Mouse (Mus musculus) G1E (cell line): ENCODE results near the gene Gm42906. TPM values are rescaled to one million over a fixed set of nuclear protein-coding genes. Genes with fewer than 3 reads are reported as not detected.

Source experiments
- ATAC-seq: 2 replicates; pipeline ENCODE4 v1.8.0; 2016; ENCODE audit warnings: mild to moderate bottlenecking; ENCODE audit not compliant: insufficient number of reproducible peaks, poor library complexity, low FRiP score, severe bottlenecking; ENCODE audit errors: extremely low read depth
- DNase-seq: peaks from one replicate; pipeline ENCODE4 v3.0.0; 2012; ENCODE audit warnings: low spot score
- H3K27me3 ChIP-seq: 2 replicates; pipeline ENCODE4 v1.6.1; 2012; ENCODE audit warnings: mild to moderate bottlenecking, low read length, inconsistent platforms; ENCODE audit not compliant: insufficient read depth
- H3K36me3 ChIP-seq: replicated peaks from 2 replicates; pipeline ENCODE3; 2012; ENCODE audit warnings: mild to moderate bottlenecking, inconsistent platforms
- H3K4me1 ChIP-seq: 2 replicates; pipeline ENCODE4 v1.6.1; 2012; ENCODE audit warnings: low read depth, low read length, inconsistent platforms, mixed read lengths; ENCODE audit not compliant: insufficient read depth
- H3K4me3 ChIP-seq: 2 replicates; pipeline ENCODE4 v1.5.1; 2012; ENCODE audit warnings: low read depth, mild to moderate bottlenecking, inconsistent platforms, low read length, moderate library complexity, mixed read lengths
- H3K9me3 ChIP-seq: replicated peaks from 2 replicates; pipeline ENCODE4 v1.6.1; 2012; ENCODE audit warnings: inconsistent platforms
- CTCF ChIP-seq: IDR thresholded peaks from 2 replicates; pipeline ENCODE4 v1.5.1; 2012; ENCODE audit warnings: low read depth, low read length, inconsistent platforms, mixed read lengths
- GATA1 ChIP-seq: IDR thresholded peaks from 2 replicates; pipeline ENCODE4 v1.6.1; 2012; ENCODE audit warnings: borderline replicate concordance, low read length, inconsistent platforms, mixed read lengths
- GATA2 ChIP-seq: IDR thresholded peaks from 2 replicates; pipeline ENCODE4 v1.6.1; 2012; ENCODE audit warnings: low read depth, low read length, inconsistent platforms, borderline replicate concordance
- POLR2AphosphoS5 ChIP-seq: IDR thresholded peaks from 2 replicates; pipeline ENCODE4 v1.6.1; 2012; ENCODE audit warnings: low read depth, low read length, inconsistent platforms; ENCODE audit not compliant: insufficient replicate concordance
- TAL1 ChIP-seq: conservative IDR thresholded peaks from 2 replicates; pipeline ENCODE4 v1.6.1; 2012; ENCODE audit warnings: low read depth, low read length, inconsistent platforms, mixed read lengths
- polyA plus RNA-seq: library from polyadenylated mRNA; stranded (reverse); fragments of >175 nt; gene quantifications from 2 replicates; pipeline ENCODE4 v1.2.3, GENCODE M21; 2012
- total RNA-seq, 2 experiments: library from RNA; stranded (forward) in 1 of 2; stranded (reverse) in 1 of 2; fragments of 200-1000 nt in 1 of 2; fragments of >200 nt in 1 of 2; fragmentation: Nextera tagmentation in 1 of 2; gene quantifications; 2 replicates each; pipeline ENCODE4 v1.2.3; 2014 to 2017

Gm42906 gene
- total and polyA plus RNA-seq, 3 experiments = not detected

DNA sequence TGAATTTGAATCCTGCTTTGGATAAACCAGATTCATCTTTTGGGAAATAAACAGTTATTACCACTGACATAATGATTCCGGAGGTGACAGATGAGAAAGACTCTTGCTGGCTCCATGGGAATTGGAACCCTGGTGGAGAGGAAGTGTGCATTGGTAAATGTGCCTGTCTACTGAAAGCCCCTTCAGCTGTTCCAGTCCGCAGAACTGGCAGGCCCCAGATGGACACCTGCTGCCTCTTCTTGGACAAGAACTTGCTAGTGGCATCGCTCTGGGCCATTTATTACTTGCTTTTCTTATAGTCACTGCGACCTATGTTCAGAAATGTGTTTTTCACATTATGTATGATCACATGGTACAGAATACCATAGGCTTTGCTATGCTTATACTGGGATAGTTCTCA is 197.5 kb downstream of the Gm42906 start:
- DNase-seq = no peak
- Histone ChIP-seq H3K9me3 (peaks cover 15% of the 10 kb centered on the region), H3K4me3 (no peak overlapping the region), H3K36me3 (no peaks in the 10 kb centered on the region), H3K4me1 (no peaks in the 10 kb centered on the region), H3K27me3 (no peaks in the 10 kb centered on the region)
- TF ChIP-seq CTCF (no peak), GATA2 (no peak), TAL1 (no peak), GATA1 (no peak), POLR2AphosphoS5 (no peak)
- no peak for ATAC-seq

DNA sequence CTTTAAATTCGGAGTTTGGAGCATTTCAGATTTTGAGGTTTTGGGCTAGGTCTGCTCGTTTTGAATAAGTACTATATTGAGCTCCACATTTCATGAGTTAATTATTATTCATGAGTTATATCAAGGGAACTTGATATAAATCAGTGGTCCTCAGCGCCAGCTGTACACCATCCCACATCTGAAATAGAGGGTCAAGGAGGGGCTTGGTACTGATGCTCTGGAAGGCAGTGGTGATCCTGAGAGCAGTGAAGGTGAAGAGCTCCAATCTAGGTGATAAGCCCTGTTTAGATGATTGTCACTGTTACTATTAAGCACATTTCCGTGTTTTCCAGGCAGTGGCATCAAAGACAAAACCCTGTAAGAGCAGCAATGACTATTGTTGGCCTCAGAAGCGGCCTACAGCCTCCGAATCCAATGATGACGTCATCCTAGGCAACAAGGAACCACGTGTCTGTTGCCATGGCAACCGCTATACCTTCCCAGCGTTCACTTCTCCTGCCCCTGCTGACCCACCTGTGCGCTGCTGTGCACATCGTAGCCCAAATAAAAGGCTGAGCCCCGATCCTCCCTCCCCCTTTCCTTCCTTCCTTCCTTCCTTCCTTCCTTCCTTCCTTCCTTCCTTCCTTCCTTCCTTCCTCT is 199.5 kb downstream of the Gm42906 start:
- ATAC-seq (no peak), DNase-seq (no peak)
- no peaks in the 10 kb centered on the region for H3K36me3 ChIP-seq
- no peaks in the 10 kb centered on the region for H3K27me3 ChIP-seq
- no peaks in the 10 kb centered on the region for H3K4me1 ChIP-seq
- TF ChIP-seq POLR2AphosphoS5 (no peak), CTCF (no peak), GATA1 (no peak), GATA2 (no peak), TAL1 (no peak)
- peaks cover 12% of the 10 kb centered on the region for H3K9me3 ChIP-seq
- no peak overlapping the region for H3K4me3 ChIP-seq

DNA sequence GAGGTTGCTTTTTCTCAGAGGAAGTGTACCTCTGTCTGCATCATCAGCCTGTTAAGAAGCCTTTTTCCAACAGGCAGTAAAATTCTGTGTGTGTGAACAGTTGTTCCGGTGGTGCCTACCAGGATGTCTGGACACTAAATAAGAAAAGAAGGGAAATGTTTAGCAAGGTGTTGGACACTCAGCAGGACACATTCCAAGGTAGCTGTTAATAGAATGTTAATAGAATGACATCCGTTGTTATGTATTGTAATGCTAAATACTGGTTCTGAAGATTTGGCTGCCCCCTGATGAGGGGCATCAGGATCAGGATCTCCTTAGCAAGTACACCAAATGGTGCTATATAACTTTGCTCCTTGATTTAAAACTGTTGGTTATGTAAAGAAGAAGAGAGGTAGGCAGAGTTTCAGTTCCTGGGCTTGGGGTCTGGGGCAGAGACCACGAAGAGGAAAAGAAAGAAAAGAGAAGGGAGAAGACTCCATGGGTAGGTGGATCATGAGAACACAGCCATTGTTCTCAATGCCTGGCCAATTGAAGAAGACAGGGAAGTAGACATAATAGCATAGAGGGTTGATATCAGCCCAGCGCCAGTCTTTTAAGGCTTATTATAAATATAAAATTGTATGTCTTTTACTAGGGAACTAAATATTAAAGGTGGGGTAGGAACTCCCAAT is 204.1 kb downstream of the Gm42906 start:
- Histone ChIP-seq H3K9me3 (0 out of 2 replicates have a peak, but pooled peaks cover 6% of the 10 kb centered on the region), H3K4me1 (no peaks in the 10 kb centered on the region), H3K4me3 (no peak overlapping the region), H3K27me3 (no peaks in the 10 kb centered on the region), H3K36me3 (no peaks in the 10 kb centered on the region)
- TF ChIP-seq TAL1 (no peak), CTCF (no peak), GATA1 (no peak), GATA2 (no peak), POLR2AphosphoS5 (no peak)
- DNase-seq (no peak), ATAC-seq (no peak)

DNA sequence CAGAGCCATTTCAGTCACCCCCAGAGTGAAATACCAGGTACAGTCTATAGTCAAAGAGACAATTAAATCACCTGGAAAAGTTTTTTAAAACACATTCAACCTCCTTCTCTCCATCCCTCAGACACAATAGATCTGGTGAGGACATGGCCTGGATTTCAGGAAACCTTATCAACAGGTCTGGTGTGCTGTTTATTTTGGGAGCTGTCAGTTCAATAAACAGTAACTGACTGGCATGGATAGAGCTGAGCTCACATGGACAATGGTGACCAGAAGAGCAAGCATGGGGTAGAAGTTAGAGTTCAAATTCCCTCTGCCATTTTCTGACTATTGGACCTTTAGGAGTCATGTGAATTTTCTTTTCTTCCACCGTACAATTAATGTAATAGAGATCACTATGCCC is 205.2 kb downstream of the Gm42906 start:
- Histone ChIP-seq H3K4me1 (no peaks in the 10 kb centered on the region), H3K36me3 (no peaks in the 10 kb centered on the region), H3K4me3 (no peak overlapping the region), H3K9me3 (0 out of 2 replicates have a peak, but pooled peaks cover 2% of the 10 kb centered on the region), H3K27me3 (no peaks in the 10 kb centered on the region)
- ATAC-seq (no peak), DNase-seq (no peak)
- TF ChIP-seq TAL1 = no peak
- no peak for TF ChIP-seq CTCF
- TF ChIP-seq GATA1 = no peak
- no peak for TF ChIP-seq POLR2AphosphoS5
- TF ChIP-seq GATA2 = no peak

DNA sequence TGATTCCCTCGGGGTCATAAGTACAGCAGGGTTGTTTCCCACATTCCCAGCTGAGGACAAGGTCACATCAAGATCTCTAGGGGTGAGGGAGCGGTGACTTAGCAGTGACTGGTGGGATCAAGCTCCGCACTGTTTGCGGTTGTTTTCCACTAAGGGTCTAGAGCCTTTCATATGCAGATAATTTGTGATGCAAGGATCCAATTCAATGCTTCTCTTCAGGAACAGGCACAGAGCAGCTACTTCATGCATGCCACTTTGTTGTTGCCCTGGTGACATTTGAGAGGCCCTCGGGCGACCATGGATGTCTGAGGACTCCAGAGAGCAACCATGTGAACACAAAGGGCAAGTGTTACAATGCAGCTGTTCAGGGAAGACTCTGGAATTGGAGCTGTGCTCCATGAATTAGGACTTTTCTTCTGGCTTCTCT is 209.3 kb downstream of the Gm42906 start:
- Histone ChIP-seq H3K4me1 (no peaks in the 10 kb centered on the region), H3K4me3 (no peak overlapping the region), H3K36me3 (no peaks in the 10 kb centered on the region), H3K9me3 (0 out of 2 replicates have a peak, but pooled peaks cover 2% of the 10 kb centered on the region), H3K27me3 (no peaks in the 10 kb centered on the region)
- TF ChIP-seq GATA2 (no peak), TAL1 (no peak), POLR2AphosphoS5 (no peak), CTCF (no peak), GATA1 (no peak)
- ATAC-seq (no peak), DNase-seq (no peak)

DNA sequence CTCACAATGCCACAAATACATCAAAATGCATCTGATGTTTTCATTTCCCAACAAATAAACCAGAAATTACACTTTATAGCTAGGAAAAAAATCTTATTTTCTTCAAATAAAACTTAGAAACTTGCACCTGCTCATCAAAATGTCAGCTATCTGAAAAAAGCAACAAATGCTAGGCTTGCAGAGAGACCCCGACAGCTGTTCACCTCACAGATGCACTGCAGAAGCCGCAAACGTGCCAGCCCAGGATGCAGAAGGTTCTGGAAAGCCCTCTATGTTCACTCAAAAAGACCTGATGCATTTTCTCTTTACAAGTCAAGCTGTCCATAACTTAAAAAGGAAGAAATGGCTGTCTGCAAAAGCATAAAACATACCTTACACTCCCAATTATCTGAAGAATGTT is 214.9 kb downstream of the Gm42906 start:
- H3K4me1 ChIP-seq = no peaks in the 10 kb centered on the region
- H3K9me3 ChIP-seq = no peaks in the 10 kb centered on the region; the same call in 1 of the 2 replicates
- no peaks in the 10 kb centered on the region for H3K27me3 ChIP-seq
- H3K4me3 ChIP-seq = no peak overlapping the region
- TF ChIP-seq GATA1 (no peak), POLR2AphosphoS5 (no peak), GATA2 (no peak), CTCF (no peak), TAL1 (no peak)
- no peak for DNase-seq
- ATAC-seq = no peak
- H3K36me3 ChIP-seq = no peaks in the 10 kb centered on the region
